Mouse (Mus musculus): Measurements from ENCODE around the gene Pcx.

DNA sequence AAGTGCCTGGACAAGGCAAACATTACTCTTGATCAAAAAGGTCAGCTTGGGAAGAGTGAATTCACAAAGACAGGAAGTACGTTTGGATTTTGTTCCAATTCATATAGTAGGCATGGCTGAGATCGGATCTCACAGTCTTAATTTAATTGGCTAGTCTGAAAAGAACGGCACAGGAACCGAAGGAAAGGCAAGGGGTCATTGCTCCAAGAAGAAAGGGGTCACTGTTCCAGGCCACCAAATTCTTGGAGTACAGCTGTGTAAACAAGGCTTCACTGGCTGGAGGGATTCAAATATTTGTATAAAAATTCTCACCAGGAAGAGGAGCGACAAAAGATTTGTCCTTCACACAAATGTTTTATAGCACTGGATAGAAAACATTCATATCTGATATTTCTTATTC is 25.3 kb upstream of the Pcx start:
- TF ChIP-seq CTCF (IDR thresholded peaks at IDR 0.05) (no peak), EP300 (IDR thresholded peaks at IDR 0.05) (no peak)
